Mouse (Mus musculus) forebrain, postnatal 0 days (tissue): ENCODE measurements at regions not wholly inside any gene's neighbourhood (a gene's known extent, or its start where the extent isn't known, plus 50 kb on each side); places are given as distances from the start of the nearest gene placed in this dataset.
A peak's percentile ranks its signal among the peaks of the same experiment; 100 is the strongest.

Experiments used
- ATAC-seq: fragments of 200-750 bp; cut with Nextera tagmentation; 2 replicates; pipeline ENCODE4 v1.8.0; 2017; ENCODE audit warnings: mild to moderate bottlenecking, moderate library complexity
- DNase-seq: peaks from one replicate; pipeline ENCODE4 v3.0.0-alpha.2; 2015
- H3K27ac ChIP-seq: fragments of 300-500 bp; sonication (generic); 2 replicates; pipeline ENCODE4 v1.5.1; 2014; ENCODE audit warnings: low read depth, mild to moderate bottlenecking, antibody characterized with exemption, low read length, moderate library complexity, mixed read lengths
- H3K27me3 ChIP-seq: fragments of 300-500 bp; sonication (generic); 2 replicates; pipeline ENCODE4 v1.6.1; 2014; ENCODE audit warnings: mild to moderate bottlenecking, low read length, mixed read lengths; ENCODE audit not compliant: insufficient read depth
- H3K36me3 ChIP-seq: fragments of 300-500 bp; sonication (generic); 2 replicates; pipeline ENCODE4 v1.6.1; 2014; ENCODE audit warnings: mild to moderate bottlenecking, moderate library complexity; ENCODE audit not compliant: insufficient read depth
- H3K4me1 ChIP-seq: fragments of 300-500 bp; sonication (generic); 2 replicates; pipeline ENCODE4 v1.6.1; 2014; ENCODE audit warnings: antibody characterized with exemption; ENCODE audit not compliant: insufficient read depth
- H3K4me2 ChIP-seq: fragments of 300-500 bp; sonication (generic); 2 replicates; pipeline ENCODE4 v1.6.1; 2014; ENCODE audit warnings: low read depth, mild to moderate bottlenecking, moderate library complexity
- H3K4me3 ChIP-seq: fragments of 300-500 bp; sonication (generic); 2 replicates; pipeline ENCODE4 v1.5.1; 2014; ENCODE audit warnings: low read depth, low read length, mixed read lengths
- H3K9ac ChIP-seq: fragments of 300-500 bp; sonication (generic); 2 replicates; pipeline ENCODE4 v1.6.1; 2014; ENCODE audit warnings: mild to moderate bottlenecking
- H3K9me3 ChIP-seq: fragments of 300-500 bp; sonication (generic); 2 replicates; pipeline ENCODE4 v1.6.1; 2016; ENCODE audit warnings: low read length
- CTCF ChIP-seq: sonication (generic); IDR thresholded peaks from 2 replicates; pipeline ENCODE4 v1.5.1; 2016; ENCODE audit warnings: antibody characterized with exemption, control low read depth, low read depth
- WGBS: fragments of 180-500 bp; shearing (Covaris S2); extraction: QIAGEN DNeasy Blood & Tissue Kit; methylation state at CpG from one replicate; pipeline ENCODE4 v1.1.7; 2014; 5-methylcytosine and 5-hydroxymethylcytosine counted together

GRCm38 (mm10) chr8:31436445-31437191 is 1991.9 kb upstream of the 5930422O12Rik start:
- WGBS: 72% methylated on average over 10 of the region's 10 CpGs
- no peak overlapping the region for H3K4me2 ChIP-seq
- no peak overlapping the region for H3K9ac ChIP-seq
- DNase-seq (no peak), ATAC-seq (no peak)
- no peak for TF ChIP-seq CTCF
- H3K9me3 ChIP-seq: no peaks in the 10 kb centered on the region
- H3K4me1 ChIP-seq: no peaks in the 10 kb centered on the region
- no peak overlapping the region for H3K27ac ChIP-seq
- no peak overlapping the region for H3K4me3 ChIP-seq
- H3K27me3 ChIP-seq: no peaks in the 10 kb centered on the region
- H3K36me3 ChIP-seq: no peaks in the 10 kb centered on the region

GRCm38 (mm10) chr8:31444834-31445233 is 1983.7 kb upstream of the 5930422O12Rik start:
- Histone ChIP-seq H3K4me3 (no peak overlapping the region), H3K36me3 (no peaks in the 10 kb centered on the region), H3K9me3 (no peaks in the 10 kb centered on the region), H3K9ac (no peak overlapping the region), H3K27ac (no peak overlapping the region), H3K4me2 (no peak overlapping the region), H3K27me3 (no peaks in the 10 kb centered on the region), H3K4me1 (no peaks in the 10 kb centered on the region)
- no peak for ATAC-seq
- no peak for DNase-seq
- WGBS: 13% methylated on average over 1 of the region's 1 CpGs
- TF ChIP-seq CTCF: no peak

- no peak for TF ChIP-seq CTCF
- no peaks in the 10 kb centered on the region for H3K9me3 ChIP-seq
- 79% methylated on average over 2 of the region's 2 CpGs for WGBS
- H3K4me2 ChIP-seq: no peak overlapping the region
- no peak for ATAC-seq
- no peak overlapping the region for H3K27ac ChIP-seq
- H3K27me3 ChIP-seq: no peaks in the 10 kb centered on the region
- DNase-seq: no peak
- no peak overlapping the region for H3K9ac ChIP-seq
- no peaks in the 10 kb centered on the region for H3K36me3 ChIP-seq
- no peak overlapping the region for H3K4me3 ChIP-seq
- no peaks in the 10 kb centered on the region for H3K4me1 ChIP-seq
Measured at GRCm38 (mm10) chr8:31447984-31448383, 1980.5 kb upstream of the 5930422O12Rik start.

- 26% methylated on average over 16 of the region's 16 CpGs for WGBS
- DNase-seq (no peak), ATAC-seq (no peak)
- no peak overlapping the region for H3K9ac ChIP-seq
- no peaks in the 10 kb centered on the region for H3K27me3 ChIP-seq
- H3K4me1 ChIP-seq: no peaks in the 10 kb centered on the region
- H3K27ac ChIP-seq: no peak overlapping the region
- H3K9me3 ChIP-seq: no peaks in the 10 kb centered on the region
- H3K4me2 ChIP-seq: peak overlapping the region; percentile 4; the same call in 1 of the 2 replicates
- no peak for TF ChIP-seq CTCF
- H3K4me3 ChIP-seq: no peak overlapping the region
- no peaks in the 10 kb centered on the region for H3K36me3 ChIP-seq
Measured at GRCm38 (mm10) chr8:31454736-31455391, 1973.6 kb upstream of the 5930422O12Rik start.

GRCm38 (mm10) chr8:31460349-31460748 is 1968.2 kb upstream of the 5930422O12Rik start:
- H3K27ac ChIP-seq: no peak overlapping the region
- H3K4me1 ChIP-seq: no peaks in the 10 kb centered on the region
- H3K9me3 ChIP-seq: no peaks in the 10 kb centered on the region
- DNase-seq (peak; percentile 34), ATAC-seq (peak; percentile 58)
- H3K36me3 ChIP-seq: no peaks in the 10 kb centered on the region
- 75% methylated on average over 3 of the region's 3 CpGs for WGBS
- peak; percentile 35; the same call in 1 of the 2 replicates for TF ChIP-seq CTCF
- H3K4me3 ChIP-seq: no peak overlapping the region
- H3K4me2 ChIP-seq: no peak overlapping the region
- H3K9ac ChIP-seq: no peak overlapping the region
- no peaks in the 10 kb centered on the region for H3K27me3 ChIP-seq
